Mouse (Mus musculus) testis, adult 2 months (tissue): ENCODE measurements at regions not wholly inside any gene's neighbourhood (a gene's known extent, or its start where the extent isn't known, plus 50 kb on each side); places are given as distances from the start of the nearest gene placed in this dataset.

Source experiments
- H3K27ac ChIP-seq: fragments of 200-500 bp; 2 replicates; pipeline ENCODE4 v1.5.1; 2012; ENCODE audit warnings: low read depth, low read length; ENCODE audit not compliant: control insufficient read depth, insufficient read depth
- H3K27me3 ChIP-seq: fragments of 200-500 bp; 2 replicates; pipeline ENCODE4 v1.6.1; 2012; ENCODE audit warnings: mild to moderate bottlenecking, low read length, moderate library complexity; ENCODE audit not compliant: control insufficient read depth, insufficient read depth
- H3K36me3 ChIP-seq: fragments of 200-500 bp; 2 replicates; pipeline ENCODE4 v1.6.1; 2012; ENCODE audit warnings: mild to moderate bottlenecking, low read length; ENCODE audit not compliant: control insufficient read depth, insufficient read depth
- H3K4me1 ChIP-seq: fragments of 200-500 bp; 2 replicates; pipeline ENCODE4 v1.6.1; 2012; ENCODE audit warnings: low read length; ENCODE audit not compliant: control insufficient read depth, insufficient read depth
- H3K4me3 ChIP-seq: fragments of 200-500 bp; 2 replicates; pipeline ENCODE4 v1.5.1; 2012; ENCODE audit warnings: low read depth, mild to moderate bottlenecking, low read length, moderate library complexity, mixed read lengths; ENCODE audit not compliant: control insufficient read depth
- CTCF ChIP-seq: fragments of 200-500 bp; IDR thresholded peaks from 2 replicates; pipeline ENCODE4 v1.5.1; 2012; ENCODE audit warnings: low read depth, mild to moderate bottlenecking, inconsistent platforms, low read length, moderate library complexity; ENCODE audit not compliant: control insufficient read depth, insufficient read depth, insufficient replicate concordance
- POLR2A ChIP-seq: fragments of 200-500 bp; IDR thresholded peaks from 2 replicates; pipeline ENCODE4 v1.6.1; 2012; ENCODE audit warnings: low read depth, mild to moderate bottlenecking, inconsistent platforms, low read length, moderate library complexity; ENCODE audit not compliant: control insufficient read depth

- H3K27me3 ChIP-seq = no peaks in the 10 kb centered on the region
- TF ChIP-seq CTCF = no peak
- TF ChIP-seq POLR2A = no peak
- H3K36me3 ChIP-seq = no peaks in the 10 kb centered on the region
- H3K4me1 ChIP-seq = no peaks in the 10 kb centered on the region; the same call in 1 of the 2 replicates
- no peak overlapping the region for H3K27ac ChIP-seq
- H3K4me3 ChIP-seq = no peak overlapping the region
These were observed 72.0 kb upstream of the Pcdh8 start for GRCm38 (mm10) chr14:79843135-79843550.

DNA sequence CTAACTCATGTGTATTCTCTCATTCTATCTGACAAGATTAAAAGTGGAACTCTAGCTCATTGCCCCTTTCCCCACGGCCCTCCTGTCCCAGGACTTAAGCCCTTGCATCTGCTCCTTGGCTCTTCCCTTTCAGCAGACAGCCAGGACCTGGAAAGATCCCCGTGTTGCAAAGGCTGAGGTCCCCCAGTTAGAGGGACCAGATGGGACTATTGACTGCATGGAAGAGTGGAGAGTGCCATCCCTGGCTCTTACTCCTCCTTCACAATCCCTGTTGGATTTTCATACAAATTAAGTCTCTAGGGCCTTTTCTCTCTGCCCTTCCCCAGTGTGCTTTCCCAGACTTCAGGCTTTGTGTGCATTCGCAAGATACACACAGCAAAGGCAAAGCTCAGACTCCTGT is 71.6 kb upstream of the Pcdh8 start:
- Histone ChIP-seq H3K27me3 (no peaks in the 10 kb centered on the region), H3K27ac (no peak overlapping the region), H3K4me1 (no peaks in the 10 kb centered on the region; the same call in 1 of the 2 replicates), H3K36me3 (no peaks in the 10 kb centered on the region), H3K4me3 (no peak overlapping the region)
- TF ChIP-seq POLR2A (no peak), CTCF (no peak)

DNA sequence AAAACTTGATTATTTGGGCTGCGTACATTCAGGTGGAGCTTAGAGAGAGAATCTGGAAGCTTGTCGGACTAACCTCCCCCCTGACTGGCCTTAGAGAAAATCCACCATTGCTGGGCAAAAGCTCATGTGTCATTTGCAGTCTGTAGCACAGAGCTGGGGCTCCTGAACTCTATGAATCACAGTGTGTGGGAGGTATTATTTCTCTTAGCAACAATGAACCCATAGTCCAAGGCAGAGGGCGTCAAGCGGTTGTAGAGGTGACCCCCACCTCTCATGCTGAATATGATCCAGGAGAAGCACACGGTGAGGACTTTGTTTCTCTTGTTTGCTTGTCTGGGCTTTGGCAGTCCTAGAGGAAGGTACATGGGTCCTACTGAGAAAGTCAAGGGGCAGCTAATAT is 66.0 kb upstream of the Pcdh8 start:
- H3K27me3 ChIP-seq = no peaks in the 10 kb centered on the region
- no peak overlapping the region for H3K4me3 ChIP-seq
- H3K36me3 ChIP-seq = no peaks in the 10 kb centered on the region
- H3K4me1 ChIP-seq = no peaks in the 10 kb centered on the region
- TF ChIP-seq POLR2A = no peak
- TF ChIP-seq CTCF = no peak
- H3K27ac ChIP-seq = no peak overlapping the region

DNA sequence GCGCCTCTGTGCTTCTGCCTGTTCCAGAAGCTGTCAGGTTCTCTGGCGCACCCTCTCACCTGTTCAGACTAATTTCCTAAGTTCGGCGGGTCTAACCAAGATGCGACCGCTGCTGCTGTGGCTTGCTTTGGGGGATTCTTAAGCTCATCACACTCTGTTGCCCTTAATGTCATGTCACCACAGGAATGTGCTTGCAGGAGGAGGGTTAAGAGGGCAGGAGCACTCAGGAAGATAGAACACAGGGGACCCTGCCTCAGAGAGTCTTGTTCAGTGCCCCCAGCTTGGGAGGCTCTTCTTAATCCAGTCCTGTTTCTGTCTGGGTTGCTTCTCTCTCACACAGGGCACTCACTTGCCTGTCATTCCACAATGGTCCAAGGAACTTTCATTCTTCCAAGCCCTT is 65.1 kb upstream of the Pcdh8 start:
- H3K36me3 ChIP-seq = no peaks in the 10 kb centered on the region
- no peaks in the 10 kb centered on the region for H3K27me3 ChIP-seq
- H3K27ac ChIP-seq = no peak overlapping the region
- no peak for TF ChIP-seq POLR2A
- TF ChIP-seq CTCF = no peak
- H3K4me3 ChIP-seq = no peak overlapping the region
- no peaks in the 10 kb centered on the region for H3K4me1 ChIP-seq

DNA sequence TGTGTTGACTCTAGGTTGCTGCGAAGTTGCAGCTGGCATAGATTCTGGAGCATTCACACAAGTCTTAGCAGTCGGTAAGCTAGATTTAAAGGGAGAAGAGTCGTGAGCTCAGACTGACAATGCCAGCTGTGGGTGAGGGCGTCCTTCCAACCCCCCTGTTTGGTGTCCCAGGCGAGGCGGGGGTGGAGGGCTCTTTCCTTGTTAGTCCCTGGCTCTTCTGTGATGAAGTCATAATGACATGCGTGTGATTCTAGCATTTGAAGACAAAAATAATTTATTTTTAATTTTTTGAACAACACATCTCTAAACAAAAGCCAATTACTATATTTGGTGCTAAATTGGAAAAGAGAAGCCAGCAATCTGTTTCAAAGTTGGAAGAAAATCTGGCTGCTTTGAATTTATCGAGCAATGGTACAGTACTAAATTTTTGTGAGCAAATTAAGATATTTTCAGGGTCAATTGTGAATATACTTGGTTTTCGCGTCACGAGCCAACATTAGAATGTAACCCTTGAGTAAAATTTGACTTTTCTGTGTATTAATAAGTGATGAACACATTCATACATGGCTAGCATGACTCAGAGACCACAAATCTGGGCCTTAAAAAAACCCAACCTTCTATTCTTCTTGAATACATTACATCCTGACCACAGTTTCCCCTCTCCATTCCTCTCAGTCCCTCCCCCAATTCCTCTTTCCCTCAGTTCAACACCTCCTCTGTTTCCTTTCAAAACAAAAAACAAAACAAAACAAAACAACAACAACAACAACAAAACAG is 53.7 kb upstream of the Pcdh8 start:
- Histone ChIP-seq H3K4me1 (peaks cover 12% of the 10 kb centered on the region), H3K36me3 (no peaks in the 10 kb centered on the region), H3K4me3 (no peak overlapping the region; the same call in 1 of the 2 replicates), H3K27ac (no peak overlapping the region), H3K27me3 (no peaks in the 10 kb centered on the region)
- no peak for TF ChIP-seq CTCF
- TF ChIP-seq POLR2A = no peak

- TF ChIP-seq POLR2A = peak; percentile 41; the same call in 1 of the 2 replicates
- no peak for TF ChIP-seq CTCF
- H3K4me1 ChIP-seq = peaks cover 12% of the 10 kb centered on the region
- no peaks in the 10 kb centered on the region for H3K27me3 ChIP-seq
- peak overlapping the region; percentile 43 for H3K4me3 ChIP-seq
- H3K27ac ChIP-seq = peak overlapping the region; percentile 42; the same call in 1 of the 2 replicates
- H3K36me3 ChIP-seq = no peaks in the 10 kb centered on the region
These were observed 51.5 kb upstream of the Pcdh8 start for GRCm38 (mm10) chr14:79822453-79823117.

DNA sequence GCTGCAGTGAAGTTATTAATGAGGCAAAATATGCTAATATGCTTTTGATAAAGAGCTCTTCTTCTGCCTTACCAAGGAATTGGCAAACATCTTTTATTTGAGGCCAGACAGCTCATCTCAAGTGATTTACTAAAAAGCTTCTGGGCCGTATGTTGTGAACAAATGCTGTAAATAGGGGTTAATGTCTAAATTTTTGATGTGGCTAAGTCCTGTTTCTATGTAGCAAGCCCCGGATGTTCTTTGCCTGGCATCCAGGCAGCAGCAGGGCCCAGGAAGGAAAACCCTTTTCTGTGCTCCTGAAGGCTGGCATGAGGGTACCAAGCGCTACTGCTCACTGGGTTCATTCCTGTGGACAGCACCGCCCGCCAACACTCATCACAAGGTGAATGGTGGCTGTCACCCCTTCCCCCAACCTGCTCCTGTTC is 50.9 kb upstream of the Pcdh8 start:
- Histone ChIP-seq H3K4me1 (peaks cover 12% of the 10 kb centered on the region), H3K27me3 (no peaks in the 10 kb centered on the region), H3K4me3 (no peak overlapping the region), H3K27ac (no peak overlapping the region), H3K36me3 (no peaks in the 10 kb centered on the region)
- TF ChIP-seq CTCF = no peak
- TF ChIP-seq POLR2A = no peak
